Mouse (Mus musculus): ENCODE measurements at regions not wholly inside any gene's neighbourhood (a gene's known extent, or its start where the extent isn't known, plus 50 kb on each side); places are given as distances from the start of the nearest gene placed in this dataset.

DNA sequence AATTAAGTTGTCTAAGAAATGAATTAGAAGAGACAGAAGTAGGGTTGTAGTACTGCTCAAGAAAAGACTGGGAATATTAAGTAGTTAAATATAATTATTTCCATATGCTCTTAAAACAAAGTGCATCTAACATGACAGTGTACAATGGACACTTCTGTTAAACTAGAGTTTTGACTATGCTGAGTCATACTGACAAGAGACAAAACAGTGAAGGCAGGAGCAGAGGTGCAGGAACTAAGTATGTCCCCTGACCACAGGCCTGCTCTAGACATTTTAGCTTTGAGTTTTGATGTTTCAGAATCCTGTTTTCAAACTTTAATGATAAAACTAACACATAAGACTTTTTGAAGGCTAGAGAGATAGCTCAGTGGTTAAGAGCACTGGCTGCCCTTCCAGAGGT lies 123.6 kb downstream of the Mex3b start:
- no peaks in the 10 kb centered on the region for H3K36me3 ChIP-seq (replicated peaks)
- H3K4me2 ChIP-seq = no peak overlapping the region
- H3K9ac ChIP-seq = no peak overlapping the region
- H3K9me3 ChIP-seq = no peaks in the 10 kb centered on the region
- H3K4me1 ChIP-seq = no peaks in the 10 kb centered on the region
- H3K27me3 ChIP-seq (replicated peaks) = no peaks in the 10 kb centered on the region
- ATAC-seq (replicated peaks) = no peak
- H3K4me3 ChIP-seq = no peak overlapping the region
- H3K27ac ChIP-seq = no peak overlapping the region

GRCm38 (mm10) chr7:82993136-82993535 lies 126.0 kb downstream of the Mex3b start:
- H3K27ac ChIP-seq = no peak overlapping the region
- no peaks in the 10 kb centered on the region for H3K9me3 ChIP-seq
- ATAC-seq (replicated peaks) = no peak
- 86% methylated on average over 5 of the region's 5 CpGs for WGBS
- no peaks in the 10 kb centered on the region for H3K36me3 ChIP-seq (replicated peaks)
- no peak overlapping the region for H3K4me2 ChIP-seq
- H3K4me3 ChIP-seq = no peak overlapping the region
- H3K4me1 ChIP-seq = no peaks in the 10 kb centered on the region
- no peaks in the 10 kb centered on the region for H3K27me3 ChIP-seq (replicated peaks)
- no peak overlapping the region for H3K9ac ChIP-seq

DNA sequence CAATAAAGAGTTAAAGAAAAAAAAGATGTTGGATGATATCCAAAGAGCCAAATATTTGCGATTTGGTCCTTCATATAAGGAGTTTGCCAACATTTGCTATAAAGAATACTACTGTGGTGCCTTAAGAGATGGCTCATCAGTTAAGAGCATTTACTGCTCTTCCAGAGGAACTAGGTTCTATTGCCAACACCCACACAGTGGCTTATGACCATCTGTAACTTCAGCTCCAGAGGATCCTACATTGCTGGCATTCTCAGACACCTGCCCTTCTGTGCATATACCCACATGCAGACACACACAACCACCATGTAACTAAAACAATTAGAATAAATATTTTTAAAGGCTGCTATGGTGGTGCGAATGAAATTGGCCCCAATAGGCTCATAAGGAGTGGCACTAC lies 131.7 kb downstream of the Mex3b start:
- Histone ChIP-seq H3K27me3 (replicated peaks) (no peaks in the 10 kb centered on the region), H3K27ac (no peak overlapping the region), H3K4me3 (no peak overlapping the region), H3K4me1 (no peaks in the 10 kb centered on the region), H3K4me2 (no peak overlapping the region), H3K9ac (no peak overlapping the region), H3K9me3 (no peaks in the 10 kb centered on the region), H3K36me3 (replicated peaks) (no peaks in the 10 kb centered on the region)
- no peak for ATAC-seq (replicated peaks)
- 95% methylated on average over 2 of the region's 2 CpGs for WGBS

DNA sequence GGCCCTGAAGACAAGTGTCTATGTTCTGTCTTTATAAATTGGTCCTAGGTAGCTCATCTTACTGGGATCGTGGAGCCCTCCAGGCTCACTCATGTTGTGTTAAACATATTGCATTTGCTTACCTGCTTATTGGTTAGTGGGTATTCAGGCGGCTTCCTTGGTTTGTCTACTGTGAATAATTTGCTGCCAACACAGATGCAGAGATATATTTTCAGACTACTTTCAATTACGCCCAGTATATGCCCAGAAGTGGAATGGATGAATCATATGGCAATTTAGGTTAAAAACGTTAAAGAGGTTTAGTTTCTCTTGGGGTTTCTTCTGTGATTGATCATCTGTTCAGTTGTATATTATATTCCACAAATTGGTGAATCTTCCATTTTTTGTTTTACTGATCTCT lies 140.4 kb downstream of the Mex3b start:
- Histone ChIP-seq H3K27ac (no peak overlapping the region), H3K9me3 (no peaks in the 10 kb centered on the region), H3K4me2 (no peak overlapping the region), H3K36me3 (replicated peaks) (no peaks in the 10 kb centered on the region), H3K9ac (no peak overlapping the region), H3K27me3 (replicated peaks) (no peaks in the 10 kb centered on the region), H3K4me1 (no peaks in the 10 kb centered on the region), H3K4me3 (no peak overlapping the region)
- 87% methylated on average over 4 of the region's 4 CpGs for WGBS
- no peak for ATAC-seq (replicated peaks)

- ATAC-seq (replicated peaks) = no peak
Observed at GRCm38 (mm10) chr7:83012145-83012544, 145.0 kb downstream of the Mex3b start.

GRCm38 (mm10) chr7:83014725-83015690 lies 147.9 kb downstream of the Mex3b start:
- no peak overlapping the region for H3K4me3 ChIP-seq
- no peak overlapping the region for H3K4me2 ChIP-seq
- H3K27me3 ChIP-seq (replicated peaks) = no peaks in the 10 kb centered on the region
- H3K4me1 ChIP-seq = peaks cover 13% of the 10 kb centered on the region
- no peak overlapping the region for H3K9ac ChIP-seq
- no peaks in the 10 kb centered on the region for H3K36me3 ChIP-seq (replicated peaks)
- ATAC-seq (replicated peaks) = peak; percentile 56; the same call in 1 of the 2 replicates
- WGBS = 15% methylated on average over 7 of the region's 7 CpGs
- H3K27ac ChIP-seq = peak overlapping the region; percentile 55
- no peaks in the 10 kb centered on the region for H3K9me3 ChIP-seq

More at GRCm38 (mm10) chr7:83012145-83012544, 145.0 kb downstream of the Mex3b start:
- Histone ChIP-seq H3K9ac (no peak overlapping the region), H3K27me3 (replicated peaks) (no peaks in the 10 kb centered on the region), H3K9me3 (no peaks in the 10 kb centered on the region), H3K4me2 (no peak overlapping the region), H3K4me1 (peaks cover 13% of the 10 kb centered on the region), H3K27ac (no peak overlapping the region), H3K36me3 (replicated peaks) (no peaks in the 10 kb centered on the region), H3K4me3 (no peak overlapping the region)
- 76% methylated on average over 2 of the region's 2 CpGs for WGBS

- H3K27ac ChIP-seq = peak overlapping the region; percentile 55; the same call in 1 of the 2 replicates
- no peak overlapping the region for H3K9ac ChIP-seq
- WGBS = 17% methylated on average over 4 of the region's 4 CpGs
- no peak overlapping the region for H3K4me2 ChIP-seq
- H3K27me3 ChIP-seq (replicated peaks) = no peaks in the 10 kb centered on the region
- ATAC-seq (replicated peaks) = peak; percentile 86; the same call in 1 of the 2 replicates
- peaks cover 13% of the 10 kb centered on the region for H3K4me1 ChIP-seq
- no peaks in the 10 kb centered on the region for H3K9me3 ChIP-seq
- no peak overlapping the region for H3K4me3 ChIP-seq
- H3K36me3 ChIP-seq (replicated peaks) = no peaks in the 10 kb centered on the region
Observed at GRCm38 (mm10) chr7:83015756-83016155, 148.6 kb downstream of the Mex3b start.

DNA sequence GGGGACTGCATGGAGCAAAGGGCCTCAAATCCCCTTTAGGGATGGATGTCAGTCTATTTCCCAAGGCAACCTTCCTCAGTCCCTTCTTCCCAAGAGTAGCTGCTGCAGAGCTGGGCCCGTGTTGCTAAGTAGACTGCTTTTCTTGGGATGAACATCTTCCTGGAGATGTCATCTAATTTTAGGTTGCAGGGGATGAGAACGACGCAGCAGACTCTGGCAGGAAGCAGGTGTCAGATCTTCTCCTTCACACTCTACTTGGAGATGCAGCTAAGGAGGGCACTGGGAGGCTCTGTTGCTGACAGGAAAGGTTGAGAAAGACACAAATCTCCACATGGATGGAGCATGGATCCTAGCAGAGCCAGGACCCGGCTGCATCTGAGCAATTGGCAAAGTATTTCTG lies 149.4 kb downstream of the Mex3b start:
- no peak overlapping the region for H3K9ac ChIP-seq
- no peak overlapping the region for H3K4me3 ChIP-seq
- ATAC-seq (replicated peaks) = no peak
- no peaks in the 10 kb centered on the region for H3K27me3 ChIP-seq (replicated peaks)
- H3K27ac ChIP-seq = no peak overlapping the region
- H3K4me2 ChIP-seq = no peak overlapping the region
- no peaks in the 10 kb centered on the region for H3K36me3 ChIP-seq (replicated peaks)
- H3K4me1 ChIP-seq = peaks cover 13% of the 10 kb centered on the region
- WGBS = 51% methylated on average over 4 of the region's 4 CpGs
- H3K9me3 ChIP-seq = no peaks in the 10 kb centered on the region

GRCm38 (mm10) chr7:83020584-83020983 lies 153.5 kb downstream of the Mex3b start:
- H3K9ac ChIP-seq = no peak overlapping the region
- H3K9me3 ChIP-seq = no peaks in the 10 kb centered on the region
- H3K27me3 ChIP-seq (replicated peaks) = no peaks in the 10 kb centered on the region
- no peak overlapping the region for H3K4me2 ChIP-seq
- no peak overlapping the region for H3K27ac ChIP-seq
- H3K4me3 ChIP-seq = no peak overlapping the region
- H3K4me1 ChIP-seq = peaks cover 7% of the 10 kb centered on the region
- 88% methylated on average over 2 of the region's 2 CpGs for WGBS
- no peak for ATAC-seq (replicated peaks)
- H3K36me3 ChIP-seq (replicated peaks) = no peaks in the 10 kb centered on the region

GRCm38 (mm10) chr7:83023990-83024389 lies 156.9 kb downstream of the Mex3b start:
- H3K4me1 ChIP-seq = no peaks in the 10 kb centered on the region
- no peaks in the 10 kb centered on the region for H3K27me3 ChIP-seq (replicated peaks)
- no peak overlapping the region for H3K4me3 ChIP-seq
- WGBS = 96% methylated on average over 1 of the region's 1 CpGs
- H3K27ac ChIP-seq = no peak overlapping the region
- no peaks in the 10 kb centered on the region for H3K9me3 ChIP-seq
- no peak for ATAC-seq (replicated peaks)
- H3K36me3 ChIP-seq (replicated peaks) = no peaks in the 10 kb centered on the region
- H3K4me2 ChIP-seq = no peak overlapping the region
- no peak overlapping the region for H3K9ac ChIP-seq

DNA sequence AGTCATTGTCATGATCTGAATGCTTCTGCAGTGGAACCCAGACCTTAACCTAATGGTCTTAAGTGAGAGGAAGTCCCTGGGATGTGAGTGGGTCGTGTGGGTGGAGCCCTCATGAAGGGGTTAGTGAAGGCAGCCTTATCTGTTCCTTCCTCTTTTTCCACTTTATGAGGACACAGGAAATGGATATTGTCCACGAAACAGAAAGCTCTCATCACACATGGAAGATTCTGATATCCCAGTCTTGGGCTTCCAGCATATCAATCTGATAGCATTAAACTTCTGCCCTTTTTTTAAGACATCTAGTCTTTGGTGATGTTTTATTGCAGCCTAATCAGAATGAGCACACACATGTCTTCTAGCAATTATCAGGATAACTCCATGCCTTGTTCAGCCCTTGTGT lies 164.0 kb downstream of the Mex3b start:
- Histone ChIP-seq H3K4me2 (no peak overlapping the region), H3K27me3 (replicated peaks) (no peaks in the 10 kb centered on the region), H3K4me3 (no peak overlapping the region), H3K9me3 (no peaks in the 10 kb centered on the region), H3K27ac (no peak overlapping the region), H3K36me3 (replicated peaks) (no peaks in the 10 kb centered on the region), H3K9ac (no peak overlapping the region), H3K4me1 (no peaks in the 10 kb centered on the region)
- WGBS = 81% methylated on average over 2 of the region's 2 CpGs
- no peak for ATAC-seq (replicated peaks)

- 100% methylated on average over 1 of the region's 1 CpGs for WGBS
- Histone ChIP-seq H3K27me3 (replicated peaks) (no peaks in the 10 kb centered on the region), H3K9me3 (no peaks in the 10 kb centered on the region), H3K4me2 (no peak overlapping the region), H3K4me1 (0 out of 2 replicates have a peak, but pooled peaks cover 2% of the 10 kb centered on the region), H3K9ac (no peak overlapping the region), H3K27ac (no peak overlapping the region), H3K4me3 (no peak overlapping the region), H3K36me3 (replicated peaks) (no peaks in the 10 kb centered on the region)
- no peak for ATAC-seq (replicated peaks)
Observed at GRCm38 (mm10) chr7:83032025-83032424, 164.9 kb downstream of the Mex3b start.

GRCm38 (mm10) chr7:83032924-83033323 lies 165.8 kb downstream of the Mex3b start:
- H3K27ac ChIP-seq = no peak overlapping the region
- ATAC-seq (replicated peaks) = no peak
- no peaks in the 10 kb centered on the region for H3K9me3 ChIP-seq
- H3K4me3 ChIP-seq = no peak overlapping the region
- 0 out of 2 replicates have a peak, but pooled peaks cover 6% of the 10 kb centered on the region for H3K4me1 ChIP-seq
- no peak overlapping the region for H3K4me2 ChIP-seq
- WGBS = 80% methylated on average over 2 of the region's 2 CpGs
- no peaks in the 10 kb centered on the region for H3K36me3 ChIP-seq (replicated peaks)
- no peak overlapping the region for H3K9ac ChIP-seq
- H3K27me3 ChIP-seq (replicated peaks) = no peaks in the 10 kb centered on the region
